Mouse (Mus musculus) c-Kit-positive CD71-positive TER-119-positive erythroid progenitor cells, embryonic 14.5 days (primary cell): ENCODE measurements around the gene Gm17657.
"Not testable (repeated sequence)": the region's sequence is repeated elsewhere in the genome, so short reads cannot be mapped to it uniquely, and the experiment has no call there.

Experiments used
- DNase-seq: peaks from one replicate; pipeline ENCODE4 v3.0.0-alpha.2; 2013; ENCODE audit warnings: low spot score

Gm17657 gene

DNA sequence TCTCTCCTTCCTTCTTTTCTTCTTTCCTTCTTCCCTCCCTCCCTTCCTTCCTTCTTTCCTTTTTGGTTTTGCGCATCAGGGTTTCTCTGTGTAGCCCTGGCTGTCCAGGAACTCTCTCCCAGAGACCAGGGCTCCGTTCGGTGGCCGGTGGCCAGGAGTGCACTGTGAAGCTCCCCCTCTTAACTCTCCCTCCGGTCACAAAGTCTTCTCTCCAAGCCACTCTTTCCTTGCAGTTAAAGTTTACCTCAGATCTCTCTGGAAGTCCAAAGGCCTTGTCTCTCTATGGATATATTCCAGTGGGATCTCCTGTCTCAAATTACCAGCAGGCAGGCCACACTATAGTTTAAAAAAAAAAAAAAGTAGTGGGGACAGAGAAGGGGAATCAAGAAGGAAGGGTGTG lies 4.2 kb downstream of the Gm17657 start:
- no peak for DNase-seq

GRCm38 (mm10) chr17:29544064-29544463 lies 5.4 kb downstream of the Gm17657 start:
- no peak for DNase-seq

- DNase-seq = no peak
Measured at GRCm38 (mm10) chr17:29542831-29543690, 6.4 kb downstream of the Gm17657 start.

DNA sequence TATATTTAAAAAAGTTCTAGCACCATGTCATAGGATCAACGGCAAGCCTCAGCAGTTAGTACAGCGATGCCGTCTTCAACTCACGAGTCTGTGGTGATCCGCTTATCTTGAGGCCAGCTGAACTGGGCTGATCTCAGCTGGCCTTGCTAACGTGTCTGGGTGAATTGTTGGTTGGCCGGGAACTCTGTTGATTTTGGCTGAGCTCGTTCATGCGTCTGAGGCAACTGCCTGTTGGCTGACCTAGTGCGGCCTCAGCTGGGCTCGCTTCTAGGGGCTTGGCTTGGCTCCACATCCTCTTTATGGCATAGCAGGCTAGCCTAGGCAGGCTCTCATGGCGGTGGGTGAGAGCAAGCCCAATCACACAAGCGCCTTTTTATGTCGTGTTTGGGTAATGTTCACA lies 8.0 kb downstream of the Gm17657 start:
- DNase-seq = no peak

GRCm38 (mm10) chr17:29540426-29540825 lies 9.0 kb downstream of the Gm17657 start:
- no peak for DNase-seq

GRCm38 (mm10) chr17:29533866-29534265 lies 15.6 kb downstream of the Gm17657 start:
- no peak for DNase-seq

DNA sequence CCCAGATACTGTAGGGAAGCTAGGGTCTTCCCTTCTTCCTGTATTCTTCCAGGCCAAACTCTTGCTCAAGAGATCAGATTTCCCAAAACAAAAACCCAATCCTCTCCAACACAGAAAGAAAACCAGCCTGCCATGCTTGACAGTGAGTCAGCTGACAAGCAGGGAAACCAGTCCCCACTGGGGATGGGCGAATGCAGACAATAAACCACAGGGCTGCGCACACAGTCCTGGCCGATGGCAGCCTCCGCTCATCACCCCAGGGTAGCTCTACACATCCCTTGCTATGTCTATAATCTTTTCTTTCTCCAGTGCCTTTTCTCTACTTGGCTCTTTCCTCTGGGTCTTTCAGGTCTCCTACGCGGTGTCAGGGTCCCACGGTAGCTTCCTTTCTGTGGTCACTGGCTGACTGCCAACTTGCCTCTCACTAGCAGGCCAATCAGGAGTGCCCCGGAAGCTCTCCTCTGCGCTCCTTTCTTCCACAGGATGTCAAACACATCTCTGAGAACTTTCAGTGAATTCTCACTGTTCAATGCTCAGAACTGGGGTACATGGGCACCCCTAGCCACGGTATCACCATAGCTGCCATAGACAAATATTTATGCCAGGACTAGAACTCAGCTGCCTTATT lies 17.6 kb downstream of the Gm17657 start:
- DNase-seq = no peak

DNA sequence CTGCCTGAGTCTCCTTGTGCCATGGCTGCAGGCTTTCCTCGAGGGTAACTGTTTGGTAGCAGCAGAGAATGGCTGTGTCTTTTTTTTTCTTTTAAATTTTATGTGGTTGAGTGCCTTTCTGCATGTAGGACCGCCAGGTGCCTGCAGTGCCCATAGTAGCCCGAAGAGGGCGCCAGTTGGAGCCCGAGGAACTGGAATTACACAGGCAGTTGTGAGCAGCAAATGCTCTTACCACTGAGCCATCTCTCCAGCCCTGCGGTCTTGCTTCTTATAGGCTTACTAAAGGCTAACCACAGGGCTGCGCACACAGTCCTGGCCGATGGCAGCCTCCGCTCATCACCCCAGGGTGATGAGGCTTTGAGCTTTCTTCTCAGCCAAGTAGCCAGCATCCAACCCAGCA lies 18.2 kb downstream of the Gm17657 start:
- no peak for DNase-seq

- no peak for DNase-seq
Measured at GRCm38 (mm10) chr17:29530508-29530907, 18.9 kb downstream of the Gm17657 start.

GRCm38 (mm10) chr17:29528568-29529187 lies 20.8 kb downstream of the Gm17657 start:
- no peak for DNase-seq

DNA sequence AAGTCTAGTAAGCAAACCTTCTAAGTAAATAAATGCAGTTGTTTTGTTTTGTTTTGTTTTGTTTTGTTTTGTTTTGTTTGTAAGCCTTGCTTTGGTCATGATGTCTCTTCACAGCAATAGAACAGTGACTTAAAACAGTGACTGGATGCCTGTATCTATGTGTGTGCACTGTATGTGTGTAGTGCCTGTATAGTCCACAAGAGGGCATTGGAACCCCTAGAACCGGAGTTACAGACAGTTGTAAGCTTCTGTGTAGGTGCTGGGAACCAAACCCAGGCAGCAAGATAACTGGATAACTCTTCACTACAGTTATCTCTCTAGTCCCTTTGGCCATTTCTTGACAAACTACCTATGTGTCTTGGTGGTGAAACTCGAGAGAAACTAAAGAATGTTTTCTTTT lies 23.8 kb downstream of the Gm17657 start:
- DNase-seq = no peak

- no peak for DNase-seq
Measured at GRCm38 (mm10) chr17:29519731-29520130, 29.7 kb downstream of the Gm17657 start.

GRCm38 (mm10) chr17:29518665-29519064 lies 30.8 kb downstream of the Gm17657 start:
- DNase-seq = not testable (repeated sequence)

DNA sequence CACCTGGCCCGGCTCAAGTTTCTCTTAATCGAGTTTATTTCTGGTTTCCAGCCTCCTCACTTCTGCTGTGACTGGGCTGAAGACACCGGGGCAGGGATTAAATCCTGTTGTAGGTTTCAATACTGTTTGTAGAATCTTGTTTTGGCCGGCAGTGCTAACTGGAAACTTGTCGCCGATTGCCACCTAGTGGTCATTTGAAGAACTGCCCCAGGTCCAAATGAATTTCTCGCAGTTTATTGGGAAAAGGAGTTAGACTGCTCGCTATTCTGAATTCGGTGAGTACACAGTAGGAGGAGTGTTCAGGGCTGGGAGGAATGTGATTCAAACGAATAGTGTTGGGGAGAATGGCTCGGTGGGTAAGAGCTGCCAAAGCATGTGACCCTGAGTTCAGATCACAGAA lies 35.0 kb downstream of the Gm17657 start:
- DNase-seq = peak; percentile 84

- peak; percentile 84 for DNase-seq
Measured at GRCm38 (mm10) chr17:29513044-29513730, 36.3 kb downstream of the Gm17657 start.

- no peak for DNase-seq
Measured at GRCm38 (mm10) chr17:29510691-29511090, 38.7 kb downstream of the Gm17657 start.

GRCm38 (mm10) chr17:29508927-29509608 lies 40.4 kb downstream of the Gm17657 start:
- no peak for DNase-seq

DNA sequence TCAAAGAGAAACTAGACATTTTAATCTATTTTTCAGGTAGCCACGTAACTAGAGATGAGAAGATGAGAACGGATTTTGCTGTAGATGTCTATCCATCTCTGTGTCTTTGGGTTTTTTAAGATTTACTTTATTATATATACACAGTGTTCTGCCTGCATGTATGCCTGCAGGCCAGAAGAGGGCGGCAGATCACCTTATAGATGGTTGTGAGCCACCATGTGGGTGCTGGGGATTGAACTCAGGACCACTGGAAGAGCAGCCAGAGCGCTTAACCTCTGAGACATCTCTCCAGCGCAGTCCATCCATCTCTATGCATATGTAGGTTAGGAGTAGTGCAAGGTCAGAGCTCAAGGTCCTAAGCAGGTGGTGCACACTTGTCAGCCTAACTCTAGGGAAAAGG lies 45.7 kb downstream of the Gm17657 start:
- no peak for DNase-seq

DNA sequence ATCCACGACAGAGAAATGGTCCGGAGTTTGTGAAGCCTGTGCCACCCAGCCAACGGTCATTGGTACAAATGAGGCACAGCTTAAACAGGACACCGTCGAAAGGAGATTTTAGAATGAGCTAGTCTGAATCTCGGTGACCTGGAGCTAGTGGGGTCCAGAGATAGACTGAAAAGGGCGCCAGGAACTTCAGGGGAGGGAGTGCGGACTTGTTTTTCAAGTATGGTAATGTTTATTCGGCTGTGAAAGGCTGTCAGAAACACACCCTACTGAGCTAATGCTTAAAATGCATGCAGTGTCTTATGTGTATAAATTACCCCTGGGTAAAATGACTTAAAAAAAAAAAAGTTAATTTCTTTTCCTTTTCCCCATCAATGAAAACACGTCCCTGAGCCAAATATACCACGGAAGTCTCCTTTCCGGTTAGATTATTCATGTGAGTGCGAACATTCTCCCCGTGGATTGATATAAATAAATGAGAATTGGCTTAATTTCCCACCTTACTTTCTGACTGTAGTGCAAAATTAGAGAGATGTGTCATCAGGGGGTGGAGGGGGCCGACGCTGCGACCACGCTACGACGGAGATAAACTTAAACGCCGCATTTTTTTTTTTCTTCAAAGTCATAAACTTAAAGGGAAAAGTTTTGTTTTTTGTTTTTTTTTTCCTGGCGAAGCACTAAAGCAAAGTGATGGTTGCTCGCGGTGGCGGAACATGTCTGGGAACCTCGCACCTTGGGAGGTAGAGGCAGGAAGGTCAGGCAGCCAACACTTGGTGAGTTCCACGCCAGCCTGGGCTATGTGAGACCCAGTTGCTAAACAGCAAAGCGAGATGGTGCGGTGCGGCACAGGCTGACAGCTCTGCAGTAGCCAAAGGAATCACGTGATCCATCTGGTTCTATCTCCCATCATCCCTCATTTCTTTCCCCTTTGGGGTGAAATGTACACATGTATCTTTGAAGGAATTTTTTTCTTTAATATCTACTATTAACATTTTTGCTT lies 46.5 kb downstream of the Gm17657 start:
- peak; percentile 59 for DNase-seq

GRCm38 (mm10) chr17:29502005-29502668 lies 47.3 kb downstream of the Gm17657 start:
- peak; percentile 67 for DNase-seq
